Mouse (Mus musculus) CH12.LX (cell line): ENCODE measurements around the gene Mas1. TPM values are rescaled to one million over a fixed set of nuclear protein-coding genes. Genes with fewer than 3 reads are reported as not detected.

Experiments
- DNase-seq: peaks from one replicate; pipeline ENCODE4 v3.0.0-alpha.2; 2013; ENCODE audit errors: extremely low read depth
- H3K27ac ChIP-seq: 2 replicates; pipeline ENCODE4 v1.5.1; 2012; ENCODE audit warnings: low read depth, mild to moderate bottlenecking, control low read depth, moderate library complexity; ENCODE audit not compliant: insufficient read depth
- H3K27me3 ChIP-seq: replicated peaks from 2 replicates; pipeline ENCODE3; 2012; ENCODE audit warnings: inconsistent platforms
- H3K36me3 ChIP-seq, 2 experiments: replicated peaks in 1 of 2; 2 replicates each; pipeline versions ENCODE3 to v1.6.1; 2012; ENCODE audit warnings: inconsistent platforms in 1 of 2, low read length in 1 of 2, mild to moderate bottlenecking in 1 of 2, mixed read lengths in 1 of 2, moderate library complexity in 1 of 2; ENCODE audit not compliant: control insufficient read depth in 1 of 2, insufficient read depth in 1 of 2
- H3K4me1 ChIP-seq, 2 experiments: 2 replicates each; pipeline ENCODE4 v1.6.1; 2012; ENCODE audit warnings: inconsistent platforms in 1 of 2, moderate library complexity in 1 of 2; ENCODE audit not compliant: insufficient read depth in 2 of 2, control insufficient read depth in 1 of 2
- H3K4me2 ChIP-seq: 2 replicates; pipeline ENCODE4 v1.6.1; 2012; ENCODE audit warnings: low read depth, mild to moderate bottlenecking, control low read depth; ENCODE audit not compliant: poor library complexity, insufficient read depth, severe bottlenecking
- H3K4me3 ChIP-seq, 3 experiments: fragments of 150-350 bp in 1 of 3; sonication (generic) in 1 of 3; replicated peaks in 1 of 3; 2 replicates each; pipeline versions ENCODE3 to v1.5.1; 2011 to 2012; ENCODE audit warnings: low read depth in 2 of 3, low read length in 2 of 3, mild to moderate bottlenecking in 2 of 3, moderate library complexity in 2 of 3, control low read depth in 1 of 3, improper control_type of control experiment in 1 of 3, inconsistent platforms in 1 of 3, mixed read lengths in 1 of 3; ENCODE audit not compliant: poor library complexity in 1 of 3
- H3K79me2 ChIP-seq: replicated peaks from 2 replicates; pipeline ENCODE4 v1.6.1; 2012; ENCODE audit warnings: mild to moderate bottlenecking, moderate library complexity; ENCODE audit not compliant: control insufficient read depth, poor library complexity, insufficient read depth, severe bottlenecking; ENCODE audit errors: extremely low read depth
- H3K9ac ChIP-seq: 2 replicates; pipeline ENCODE4 v1.6.1; 2012; ENCODE audit warnings: low read depth, mild to moderate bottlenecking, control low read depth, moderate library complexity; ENCODE audit not compliant: insufficient read depth
- H3K9me3 ChIP-seq: replicated peaks from 2 replicates; pipeline ENCODE3; 2012; ENCODE audit warnings: low read length, inconsistent platforms, mixed read lengths
- CHD1 ChIP-seq: IDR thresholded peaks from 2 replicates; pipeline ENCODE4 v1.6.1; 2012; ENCODE audit warnings: low read depth, low read length, improper control_type of control experiment, inconsistent platforms
- CHD2 ChIP-seq: IDR thresholded peaks from 2 replicates; pipeline ENCODE4 v1.6.1; 2011; ENCODE audit warnings: low read length, improper control_type of control experiment
- CTCF ChIP-seq, 2 experiments: IDR thresholded peaks in 1 of 2; conservative IDR thresholded peaks in 1 of 2; 2 replicates each; pipeline ENCODE4 v1.5.1; 2011 to 2012; ENCODE audit warnings: low read depth in 2 of 2, low read length in 2 of 2, improper control_type of control experiment in 1 of 2, inconsistent platforms in 1 of 2, mild to moderate bottlenecking in 1 of 2, moderate library complexity in 1 of 2
- EP300 ChIP-seq: IDR thresholded peaks from 2 replicates; pipeline ENCODE4 v1.6.1; 2011; ENCODE audit warnings: low read length, improper control_type of control experiment
- JUN ChIP-seq: IDR thresholded peaks from 2 replicates; pipeline ENCODE4 v1.6.1; 2011; ENCODE audit warnings: low read depth, mild to moderate bottlenecking, low read length, improper control_type of control experiment, moderate library complexity; ENCODE audit not compliant: insufficient read depth
- KAT2A ChIP-seq: IDR thresholded peaks from 2 replicates; pipeline ENCODE4 v1.6.1; 2012; ENCODE audit warnings: low read length, improper control_type of control experiment, inconsistent platforms; ENCODE audit not compliant: insufficient replicate concordance
- MAFK ChIP-seq: IDR thresholded peaks from 2 replicates; pipeline ENCODE4 v1.6.1; 2011; ENCODE audit warnings: low read length, improper control_type of control experiment; ENCODE audit not compliant: insufficient replicate concordance
- MAX ChIP-seq: IDR thresholded peaks from 2 replicates; pipeline ENCODE4 v1.6.1; 2011; ENCODE audit warnings: low read length, improper control_type of control experiment
- MEF2A ChIP-seq: IDR thresholded peaks from 2 replicates; pipeline ENCODE4 v1.6.1; 2014; ENCODE audit warnings: low read depth, mild to moderate bottlenecking, inconsistent platforms, low read length, improper control_type of control experiment, borderline replicate concordance
- MXI1 ChIP-seq: IDR thresholded peaks from 2 replicates; pipeline ENCODE4 v1.6.1; 2011; ENCODE audit warnings: mild to moderate bottlenecking, low read depth, low read length, improper control_type of control experiment
- MYC ChIP-seq: IDR thresholded peaks from 2 replicates; pipeline ENCODE4 v1.6.1; 2011; ENCODE audit warnings: low read depth, mild to moderate bottlenecking, improper control_type of control experiment, low read length
- PAX5 ChIP-seq: IDR thresholded peaks from 2 replicates; pipeline ENCODE4 v1.6.1; 2012; ENCODE audit warnings: low read length, inconsistent platforms, mixed read lengths
- POLR2AphosphoS2 ChIP-seq: IDR thresholded peaks from 2 replicates; pipeline ENCODE4 v1.6.1; 2011; ENCODE audit warnings: low read depth, low read length, improper control_type of control experiment
- SIN3A ChIP-seq: IDR thresholded peaks from 2 replicates; pipeline ENCODE4 v1.6.1; 2012; ENCODE audit warnings: low read length, improper control_type of control experiment, inconsistent platforms
- SMC3 ChIP-seq: IDR thresholded peaks from 2 replicates; pipeline ENCODE4 v1.6.1; 2011; ENCODE audit warnings: low read depth, low read length, improper control_type of control experiment
- TBP ChIP-seq: conservative IDR thresholded peaks from 2 replicates; pipeline ENCODE4 v1.6.1; 2011; ENCODE audit warnings: low read depth, low read length, improper control_type of control experiment
- ZKSCAN1 ChIP-seq: IDR thresholded peaks from 2 replicates; pipeline ENCODE4 v1.6.1; 2012; ENCODE audit warnings: low read depth, inconsistent platforms, low read length, improper control_type of control experiment, borderline replicate concordance
- ZNF384 ChIP-seq: IDR thresholded peaks from 2 replicates; pipeline ENCODE4 v1.6.1; 2012; ENCODE audit warnings: low read depth, low read length, improper control_type of control experiment, inconsistent platforms
- dilution Hi-C: fragments of 300-500 bp; cut with MboI; formaldehyde crosslinking; loops from 2 replicates; pipeline ENCODE4 v1.14.3; 2020; ENCODE audit warnings: low sequenced_read_pairs; ENCODE audit not compliant: extremely low pct_unique_long_range_greater_than_20kb, extremely low pct_ligation_motif_present
- in situ Hi-C: fragments of 300-500 bp; cut with MboI; formaldehyde crosslinking; loops from 3 replicates; pipeline ENCODE4 v1.14.3; 2019; ENCODE audit warnings: low sequenced_read_pairs, low pct_ligation_motif_present, low pct_unique_long_range_greater_than_20kb, mixed read lengths
- polyA plus RNA-seq: library from polyadenylated mRNA; unstranded; fragments of >175 nt; gene quantifications from 2 replicates; pipeline ENCODE4 v1.2.1, GENCODE M21; 2012; ENCODE audit warnings: low read depth; ENCODE audit not compliant: insufficient read length
- total RNA-seq, 2 experiments: library from RNA; depleted of rRNA; stranded (reverse); fragments of 300-350 nt in 1 of 2; fragments of >200 nt in 1 of 2; gene quantifications; 2 replicates each; pipeline ENCODE4 v1.2.3; 2012 to 2014

Mas1 gene
- total RNA-seq (2012; rRNA removed) (not detected in 2 replicates), total RNA-seq (2014; rRNA removed) (not detected in 2 replicates), polyA plus RNA-seq (0.19 TPM in 1 of 2 replicates, not detected in the other)

GRCm38 (mm10) chr17:12868043-12868442, at the start of gene Mas1:
Gene Mas1, minus strand, starts transcription at chr17:12868143.
- dilution Hi-C loops (no loop called here), in situ Hi-C loops (no loop called here)
- DNase-seq, result no peak
- Histone ChIP-seq H3K4me1 (peaks cover 0 to 2% of the 10 kb centered on the region in 2 experiments; a peak in 3 of 4 replicates), H3K27ac (no peak within 1 kb of the TSS), H3K9me3 (no peaks in the 10 kb centered on the region), H3K79me2 (no peaks in the 10 kb centered on the region), H3K4me3 (peak within 1 kb of the TSS in 1 of 3 experiments; percentile 6), H3K4me2 (no peak within 1 kb of the TSS), H3K27me3 (peaks cover 5% of the 10 kb centered on the region), H3K9ac (no peak within 1 kb of the TSS), H3K36me3 (no peaks in the 10 kb centered on the region)
- TF ChIP-seq TBP (no peak), CTCF (conservative IDR thresholded peaks at IDR 0.05 in 1 of 2, IDR thresholded peaks at IDR 0.05 in 1 of 2; ENCODE audit: low read depth in 2 of 2, low read length in 2 of 2) (no peak), PAX5 (no peak), ZNF384 (no peak), CHD2 (no peak), MAFK (no peak), SIN3A (no peak), EP300 (no peak), JUN (no peak), ZKSCAN1 (no peak), KAT2A (no peak), MEF2A (no peak)

GRCm38 (mm10) chr17:12916588-12917380, 48.8 kb upstream of the Mas1 start:
- Histone ChIP-seq H3K9me3 (no peaks in the 10 kb centered on the region), H3K9ac (peak overlapping the region; percentile 92), H3K4me2 (peak overlapping the region; percentile 42; the same call in 1 of the 2 replicates), H3K4me1 (peaks cover 3 to 51% of the 10 kb centered on the region in 2 experiments; a peak in 3 of 4 replicates), H3K36me3 (peaks cover 39 to 59% of the 10 kb centered on the region in 2 experiments), H3K27me3 (no peaks in the 10 kb centered on the region), H3K79me2 (peaks cover 59% of the 10 kb centered on the region), H3K27ac (peak overlapping the region; percentile 72), H3K4me3 (peak overlapping the region; percentile 78 to 94 (median 90))
- dilution Hi-C loops, result no loop called here
- in situ Hi-C loops, result loop anchor here (5.0 kb wide), 1 partner anchor 34 kb away; no protein-coding TSS in a partner anchor
- TF ChIP-seq POLR2AphosphoS2 (peak; percentile 9; the same call in 1 of the 2 replicates), MYC (peak; percentile 92), MAX (peak; percentile 93), CHD1 (peak; percentile 89), SIN3A (peak; percentile 44), SMC3 (no peak), MEF2A (no peak; the same call in 1 of the 2 replicates), MXI1 (peak; percentile 74)
- peak; percentile 41 for DNase-seq
